Mouse (Mus musculus) limb, embryonic 11.5 days (tissue): ENCODE results near the gene Dtnbp1. TPM values are rescaled to one million over a fixed set of nuclear protein-coding genes. Genes with fewer than 3 reads are reported as not detected.

Experiments
- ATAC-seq: fragments of 200-750 bp; cut with Nextera tagmentation; 2 replicates; pipeline ENCODE4 v1.8.0; 2017; ENCODE audit warnings: low read depth; ENCODE audit not compliant: insufficient number of reproducible peaks, low FRiP score, low TSS enrichment
- DNase-seq: peaks from one replicate; pipeline ENCODE4 v3.0.0-alpha.2; 2015; ENCODE audit warnings: low spot score
- H3K27ac ChIP-seq: fragments of 300-500 bp; sonication (generic); replicated peaks from 2 replicates; pipeline ENCODE4 v1.5.1; 2014; ENCODE audit warnings: low read depth, mild to moderate bottlenecking, low read length
- H3K27me3 ChIP-seq: fragments of 300-500 bp; sonication (generic); 2 replicates; pipeline ENCODE4 v1.6.1; 2014; ENCODE audit warnings: mild to moderate bottlenecking, low read length, mixed read lengths; ENCODE audit not compliant: control insufficient read depth, insufficient read depth
- H3K36me3 ChIP-seq: fragments of 300-500 bp; sonication (generic); 2 replicates; pipeline ENCODE4 v1.6.1; 2014; ENCODE audit warnings: mild to moderate bottlenecking, low read length, moderate library complexity, mixed read lengths; ENCODE audit not compliant: control insufficient read depth, insufficient read depth
- H3K4me1 ChIP-seq: fragments of 300-500 bp; sonication (generic); 2 replicates; pipeline ENCODE4 v1.6.1; 2014; ENCODE audit warnings: low read length, mixed read lengths; ENCODE audit not compliant: control insufficient read depth, insufficient read depth
- H3K4me2 ChIP-seq: fragments of 300-500 bp; sonication (generic); 2 replicates; pipeline ENCODE4 v1.6.1; 2014; ENCODE audit warnings: low read depth, mild to moderate bottlenecking, moderate library complexity; ENCODE audit not compliant: severe bottlenecking
- H3K4me3 ChIP-seq: fragments of 300-500 bp; sonication (generic); 2 replicates; pipeline ENCODE4 v1.5.1; 2014; ENCODE audit warnings: low read depth, low read length
- H3K9ac ChIP-seq: fragments of 300-500 bp; sonication (generic); 2 replicates; pipeline ENCODE4 v1.6.1; 2014; ENCODE audit warnings: mild to moderate bottlenecking, low read length
- H3K9me3 ChIP-seq: fragments of 300-500 bp; sonication (generic); 2 replicates; pipeline ENCODE4 v1.6.1; 2016; ENCODE audit warnings: low read length; ENCODE audit not compliant: control insufficient read depth
- WGBS: fragments of 180-500 bp; shearing (Covaris S2); extraction: QIAGEN DNeasy Blood & Tissue Kit; methylation state at CpG from one replicate; pipeline ENCODE4 v1.1.7; 2014; 5-methylcytosine and 5-hydroxymethylcytosine counted together
- polyA plus RNA-seq: library from polyadenylated mRNA; unstranded; fragments of >200 nt; fragmentation: Nextera tagmentation; extraction: Ambion mirVana; gene quantifications from 2 replicates; pipeline ENCODE4 v1.2.1, GENCODE M21; 2014

Dtnbp1 gene
- polyA plus RNA-seq, 1 experiment from 2014 or later = 75.3 TPM

DNA sequence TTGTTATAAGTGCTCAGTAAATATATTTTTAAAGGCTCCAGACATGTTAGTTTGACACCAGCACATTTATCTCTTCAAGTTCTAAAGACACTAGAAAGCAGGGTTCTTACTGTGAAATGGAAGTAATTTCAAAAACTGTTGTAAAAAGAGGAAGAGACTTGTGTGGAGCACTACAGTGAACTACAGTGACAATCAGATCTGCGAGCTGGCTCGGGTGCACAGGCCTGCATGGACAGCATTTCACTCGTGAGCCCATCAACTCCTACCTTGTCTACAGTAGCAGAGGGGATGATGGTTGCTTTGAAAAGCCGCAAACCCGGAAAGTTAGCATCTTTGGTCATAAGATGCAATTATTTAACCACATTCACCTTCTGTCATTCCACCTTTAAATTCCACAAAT, 5.6 kb downstream of the Dtnbp1 start:
- H3K4me1 ChIP-seq = no peaks in the 10 kb centered on the region
- WGBS = 88% methylated on average over 5 of the region's 5 CpGs

DNA sequence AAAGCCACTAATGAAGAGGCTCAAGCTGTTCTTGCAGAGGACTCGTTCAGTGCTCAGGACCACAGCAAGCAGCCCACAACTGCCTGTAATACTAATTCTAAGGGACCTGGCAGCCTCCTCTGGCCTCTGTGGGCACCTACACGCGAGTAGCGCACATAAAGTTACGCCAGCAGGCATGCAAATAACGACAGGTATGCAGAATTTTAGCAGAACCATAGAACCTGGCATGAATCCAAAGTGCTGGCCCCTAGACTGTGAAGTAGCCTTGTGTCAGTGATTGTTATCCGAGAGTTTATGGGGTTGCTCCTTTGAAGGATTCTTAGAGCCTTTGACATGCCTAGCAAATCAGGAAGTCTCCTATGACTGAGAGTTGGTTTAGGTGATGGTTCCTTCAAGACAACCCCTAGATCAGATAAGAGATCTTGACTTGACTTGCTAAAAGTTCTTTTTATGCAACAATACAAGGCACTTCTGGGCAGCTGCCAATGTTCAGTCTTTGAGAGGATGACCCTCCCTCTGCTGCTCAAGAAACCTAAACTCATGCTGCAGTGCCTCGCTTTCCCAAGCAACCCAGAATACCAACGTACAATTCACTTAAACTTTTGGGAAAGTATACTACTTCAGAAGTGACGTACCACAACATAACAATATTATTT, 9.3 kb downstream of the Dtnbp1 start:
- ATAC-seq (no peak), DNase-seq (no peak)
- WGBS = 92% methylated on average over 10 of the region's 10 CpGs
- Histone ChIP-seq H3K4me3 (no peak overlapping the region), H3K4me2 (no peak overlapping the region), H3K9ac (no peak overlapping the region), H3K36me3 (0 out of 2 replicates have a peak, but pooled peaks cover 3% of the 10 kb centered on the region), H3K27ac (no peak overlapping the region), H3K27me3 (no peaks in the 10 kb centered on the region), H3K9me3 (no peaks in the 10 kb centered on the region), H3K4me1 (no peaks in the 10 kb centered on the region)

More for the DNA sequence above, 5.6 kb downstream of the Dtnbp1 start:
- no peak overlapping the region for H3K27ac ChIP-seq
- H3K27me3 ChIP-seq = no peaks in the 10 kb centered on the region
- H3K4me2 ChIP-seq = no peak overlapping the region
- H3K36me3 ChIP-seq = no peaks in the 10 kb centered on the region
- DNase-seq (no peak), ATAC-seq (no peak)
- no peak overlapping the region for H3K4me3 ChIP-seq
- H3K9ac ChIP-seq = no peak overlapping the region
- H3K9me3 ChIP-seq = no peaks in the 10 kb centered on the region

GRCm38 (mm10) chr13:44991936-44992335, 10.0 kb downstream of the Dtnbp1 start:
- 0 out of 2 replicates have a peak, but pooled peaks cover 3% of the 10 kb centered on the region for H3K36me3 ChIP-seq
- DNase-seq = no peak
- H3K9ac ChIP-seq = no peak overlapping the region
- H3K9me3 ChIP-seq = no peaks in the 10 kb centered on the region
- no peaks in the 10 kb centered on the region for H3K4me1 ChIP-seq
- 83% methylated on average over 4 of the region's 4 CpGs for WGBS
- H3K27ac ChIP-seq = no peak overlapping the region
- ATAC-seq = no peak
- H3K4me2 ChIP-seq = no peak overlapping the region
- H3K4me3 ChIP-seq = no peak overlapping the region
- no peaks in the 10 kb centered on the region for H3K27me3 ChIP-seq

GRCm38 (mm10) chr13:44990073-44990682, 11.8 kb downstream of the Dtnbp1 start:
- no peak for DNase-seq
- Histone ChIP-seq H3K27me3 (no peaks in the 10 kb centered on the region), H3K4me2 (no peak overlapping the region), H3K27ac (no peak overlapping the region), H3K36me3 (0 out of 2 replicates have a peak, but pooled peaks cover 3% of the 10 kb centered on the region), H3K4me3 (no peak overlapping the region), H3K4me1 (no peaks in the 10 kb centered on the region), H3K9ac (no peak overlapping the region), H3K9me3 (no peaks in the 10 kb centered on the region)
- ATAC-seq = no peak
- 93% methylated on average over 7 of the region's 7 CpGs for WGBS

- WGBS = 72% methylated on average over 2 of the region's 2 CpGs
- Histone ChIP-seq H3K9me3 (no peaks in the 10 kb centered on the region), H3K27me3 (no peaks in the 10 kb centered on the region), H3K4me1 (no peaks in the 10 kb centered on the region), H3K36me3 (0 out of 2 replicates have a peak, but pooled peaks cover 3% of the 10 kb centered on the region), H3K27ac (no peak overlapping the region), H3K4me3 (no peak overlapping the region), H3K4me2 (no peak overlapping the region), H3K9ac (no peak overlapping the region)
- DNase-seq (no peak), ATAC-seq (no peak)
Observed at GRCm38 (mm10) chr13:44986352-44986751, 15.6 kb downstream of the Dtnbp1 start.

GRCm38 (mm10) chr13:44985321-44985720, 16.6 kb downstream of the Dtnbp1 start:
- no peak for ATAC-seq
- Histone ChIP-seq H3K4me1 (no peaks in the 10 kb centered on the region), H3K36me3 (peaks cover 3% of the 10 kb centered on the region; the same call in 1 of the 2 replicates), H3K9me3 (no peaks in the 10 kb centered on the region), H3K9ac (no peak overlapping the region), H3K4me2 (no peak overlapping the region), H3K27ac (no peak overlapping the region), H3K4me3 (no peak overlapping the region), H3K27me3 (no peaks in the 10 kb centered on the region)
- DNase-seq = no peak
- 81% methylated on average over 2 of the region's 2 CpGs for WGBS

DNA sequence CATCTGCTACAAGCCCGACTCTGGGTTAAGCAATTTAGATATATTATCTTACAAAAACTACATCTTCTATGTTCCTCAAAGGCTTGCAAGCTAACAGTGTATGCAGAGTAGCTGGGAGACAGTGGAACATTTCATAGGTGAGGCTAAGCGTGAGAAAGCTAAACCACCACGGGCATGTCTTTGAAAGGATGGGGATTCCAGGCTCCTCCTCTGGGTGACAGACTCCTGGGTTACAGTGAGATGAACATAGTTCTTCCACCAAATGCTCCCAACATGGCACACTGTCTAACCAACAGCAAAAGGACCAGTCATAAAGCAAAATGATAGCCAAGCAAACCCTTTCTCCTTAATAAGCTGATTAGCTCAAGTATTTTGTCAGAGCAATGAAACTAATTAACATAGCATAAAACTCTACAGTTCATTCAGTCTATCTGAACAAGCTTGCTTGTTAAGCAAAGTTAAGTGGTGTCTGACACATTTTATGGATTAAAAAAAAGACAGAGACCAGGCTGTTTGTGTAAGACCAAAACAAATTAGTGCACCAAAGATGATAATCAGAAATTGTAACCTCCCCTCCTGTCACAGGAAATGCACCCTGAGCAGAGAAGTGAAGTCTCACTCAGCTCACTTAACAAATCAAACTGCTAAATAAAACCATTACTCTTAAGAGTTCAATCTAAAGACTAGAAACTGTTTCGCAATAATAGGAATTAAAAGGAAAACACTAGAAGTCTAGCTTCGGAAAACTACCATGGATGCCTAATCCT, 18.1 kb downstream of the Dtnbp1 start:
- no peak overlapping the region for H3K4me3 ChIP-seq
- no peaks in the 10 kb centered on the region for H3K27me3 ChIP-seq
- no peaks in the 10 kb centered on the region for H3K4me1 ChIP-seq
- WGBS = 89% methylated on average over 5 of the region's 5 CpGs
- no peak overlapping the region for H3K27ac ChIP-seq
- no peak overlapping the region for H3K4me2 ChIP-seq
- ATAC-seq (no peak), DNase-seq (no peak)
- H3K36me3 ChIP-seq = no peaks in the 10 kb centered on the region; the same call in 1 of the 2 replicates
- no peak overlapping the region for H3K9ac ChIP-seq
- no peaks in the 10 kb centered on the region for H3K9me3 ChIP-seq

DNA sequence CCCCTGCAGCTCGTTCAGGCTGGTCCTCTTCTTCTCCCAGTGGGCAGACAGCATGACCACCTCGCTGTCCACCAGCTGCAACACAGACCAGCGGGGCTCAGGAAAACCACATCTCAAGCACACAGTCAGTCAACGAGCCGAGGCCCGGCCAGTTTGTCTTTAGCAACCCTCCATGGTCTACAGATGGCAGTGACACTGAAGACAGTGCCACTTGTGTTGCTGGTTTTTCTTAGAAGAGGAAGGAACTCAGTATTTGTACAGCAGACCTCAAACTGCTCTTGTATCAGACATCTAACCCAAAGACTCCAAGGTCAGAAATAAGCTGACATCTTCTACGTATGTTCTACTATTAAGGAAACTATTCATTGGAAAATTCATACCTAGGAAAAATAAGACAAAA, 19.1 kb downstream of the Dtnbp1 start:
- Histone ChIP-seq H3K4me1 (no peaks in the 10 kb centered on the region), H3K27me3 (no peaks in the 10 kb centered on the region), H3K9me3 (no peaks in the 10 kb centered on the region), H3K27ac (no peak overlapping the region), H3K4me3 (no peak overlapping the region), H3K4me2 (no peak overlapping the region), H3K9ac (no peak overlapping the region), H3K36me3 (no peaks in the 10 kb centered on the region; the same call in 1 of the 2 replicates)
- WGBS = 90% methylated on average over 7 of the region's 7 CpGs
- DNase-seq (no peak), ATAC-seq (no peak)
